Mouse (Mus musculus): ENCODE data around the gene Cntn5. TPM values are rescaled to one million over a fixed set of nuclear protein-coding genes. Genes with fewer than 3 reads are reported as not detected.

Cntn5 gene
- polyA plus RNA-seq, 1 experiment from 2014 or later = 8.2 TPM

- no peak for ATAC-seq
- WGBS = 81% methylated on average over 2 of the region's 2 CpGs
These were observed 1133.8 kb downstream of the Cntn5 start for GRCm38 (mm10) chr9:9770777-9771176.

GRCm38 (mm10) chr9:9769659-9770058 lies 1134.9 kb downstream of the Cntn5 start:
- no peaks in the 10 kb centered on the region for H3K27me3 ChIP-seq (replicated peaks; ENCODE audit: control insufficient read depth, insufficient read depth, low read length)
- no peaks in the 10 kb centered on the region for H3K9me3 ChIP-seq (replicated peaks; ENCODE audit: control insufficient read depth, low read length)
- no peak overlapping the region for H3K4me3 ChIP-seq (ENCODE audit: low read depth, low read length)
- H3K4me2 ChIP-seq (ENCODE audit: low read length) = no peak overlapping the region
- no peaks in the 10 kb centered on the region for H3K4me1 ChIP-seq (ENCODE audit: control insufficient read depth, insufficient read depth, low read length)
- peak; percentile 69 for DNase-seq (ENCODE audit: low spot score)
- H3K36me3 ChIP-seq (ENCODE audit: control insufficient read depth, insufficient read depth, low read length) = no peaks in the 10 kb centered on the region
- ATAC-seq = peak; percentile 76; the same call in 1 of the 2 replicates
- no peak overlapping the region for H3K27ac ChIP-seq (ENCODE audit: low read depth, low read length)
- H3K9ac ChIP-seq (ENCODE audit: low read length) = no peak overlapping the region

More at GRCm38 (mm10) chr9:9770777-9771176, 1133.8 kb downstream of the Cntn5 start:
- Histone ChIP-seq H3K36me3 (ENCODE audit: control insufficient read depth, insufficient read depth, low read length) (no peaks in the 10 kb centered on the region), H3K9me3 (replicated peaks; ENCODE audit: control insufficient read depth, low read length) (no peaks in the 10 kb centered on the region), H3K9ac (ENCODE audit: low read length) (no peak overlapping the region), H3K27me3 (replicated peaks; ENCODE audit: control insufficient read depth, insufficient read depth, low read length) (no peaks in the 10 kb centered on the region), H3K27ac (ENCODE audit: low read depth, low read length) (no peak overlapping the region), H3K4me1 (ENCODE audit: control insufficient read depth, insufficient read depth, low read length) (no peaks in the 10 kb centered on the region), H3K4me2 (ENCODE audit: low read length) (no peak overlapping the region), H3K4me3 (ENCODE audit: low read depth, low read length) (no peak overlapping the region)
- DNase-seq (ENCODE audit: low spot score) = no peak

DNA sequence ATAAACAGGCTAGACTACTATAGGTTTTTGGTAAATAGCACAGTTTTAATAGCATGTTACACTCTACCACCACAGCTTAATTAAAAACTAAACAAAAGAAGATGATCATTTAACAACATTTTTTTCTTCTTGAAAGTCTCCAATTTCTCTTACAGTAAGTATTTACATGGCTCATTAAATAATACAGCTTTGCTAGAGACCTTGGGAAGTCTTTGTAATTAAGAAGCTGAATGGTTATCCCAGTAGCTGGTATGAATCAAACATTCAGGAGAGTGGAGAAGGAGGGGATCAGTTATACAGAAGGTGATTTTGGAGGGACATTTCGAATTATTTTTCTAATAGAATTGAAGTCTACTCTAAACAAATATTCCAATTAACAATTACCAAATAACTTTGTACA lies 1186.4 kb downstream of the Cntn5 start:
- 81% methylated on average over 1 of the region's 1 CpGs for WGBS
- H3K36me3 ChIP-seq (ENCODE audit: control insufficient read depth, insufficient read depth, low read length) = no peaks in the 10 kb centered on the region
- no peaks in the 10 kb centered on the region for H3K27me3 ChIP-seq (replicated peaks; ENCODE audit: control insufficient read depth, insufficient read depth, low read length)
- ATAC-seq (no peak), DNase-seq (ENCODE audit: low spot score) (no peak)
- no peaks in the 10 kb centered on the region for H3K9me3 ChIP-seq (replicated peaks; ENCODE audit: control insufficient read depth, low read length)
- no peaks in the 10 kb centered on the region for H3K4me1 ChIP-seq (ENCODE audit: control insufficient read depth, insufficient read depth, low read length)
- H3K27ac ChIP-seq (ENCODE audit: low read depth, low read length) = no peak overlapping the region
- H3K9ac ChIP-seq (ENCODE audit: low read length) = no peak overlapping the region
- H3K4me2 ChIP-seq (ENCODE audit: low read length) = no peak overlapping the region
- no peak overlapping the region for H3K4me3 ChIP-seq (ENCODE audit: low read depth, low read length)

- no peak for ATAC-seq
- Histone ChIP-seq H3K4me2 (ENCODE audit: low read length) (no peak overlapping the region), H3K27ac (ENCODE audit: low read depth, low read length) (no peak overlapping the region), H3K4me1 (ENCODE audit: control insufficient read depth, insufficient read depth, low read length) (0 out of 2 replicates have a peak, but pooled peaks cover 2% of the 10 kb centered on the region), H3K9me3 (replicated peaks; ENCODE audit: control insufficient read depth, low read length) (no peaks in the 10 kb centered on the region), H3K36me3 (ENCODE audit: control insufficient read depth, insufficient read depth, low read length) (no peaks in the 10 kb centered on the region), H3K4me3 (ENCODE audit: low read depth, low read length) (no peak overlapping the region), H3K9ac (ENCODE audit: low read length) (no peak overlapping the region), H3K27me3 (replicated peaks; ENCODE audit: control insufficient read depth, insufficient read depth, low read length) (no peaks in the 10 kb centered on the region)
- WGBS = 94% methylated on average over 5 of the region's 5 CpGs
- DNase-seq (ENCODE audit: low spot score) = no peak
These were observed 1195.9 kb downstream of the Cntn5 start for GRCm38 (mm10) chr9:9708671-9709070.

- Histone ChIP-seq H3K4me3 (ENCODE audit: low read depth, low read length) (no peak overlapping the region), H3K27me3 (replicated peaks; ENCODE audit: control insufficient read depth, insufficient read depth, low read length) (no peaks in the 10 kb centered on the region), H3K4me2 (ENCODE audit: low read length) (no peak overlapping the region), H3K4me1 (ENCODE audit: control insufficient read depth, insufficient read depth, low read length) (0 out of 2 replicates have a peak, but pooled peaks cover 2% of the 10 kb centered on the region), H3K9me3 (replicated peaks; ENCODE audit: control insufficient read depth, low read length) (no peaks in the 10 kb centered on the region), H3K9ac (ENCODE audit: low read length) (no peak overlapping the region), H3K27ac (ENCODE audit: low read depth, low read length) (no peak overlapping the region), H3K36me3 (ENCODE audit: control insufficient read depth, insufficient read depth, low read length) (no peaks in the 10 kb centered on the region)
- ATAC-seq (peak; percentile 96), DNase-seq (ENCODE audit: low spot score) (peak; percentile 83)
These were observed 1196.8 kb downstream of the Cntn5 start for GRCm38 (mm10) chr9:9707766-9708165.

DNA sequence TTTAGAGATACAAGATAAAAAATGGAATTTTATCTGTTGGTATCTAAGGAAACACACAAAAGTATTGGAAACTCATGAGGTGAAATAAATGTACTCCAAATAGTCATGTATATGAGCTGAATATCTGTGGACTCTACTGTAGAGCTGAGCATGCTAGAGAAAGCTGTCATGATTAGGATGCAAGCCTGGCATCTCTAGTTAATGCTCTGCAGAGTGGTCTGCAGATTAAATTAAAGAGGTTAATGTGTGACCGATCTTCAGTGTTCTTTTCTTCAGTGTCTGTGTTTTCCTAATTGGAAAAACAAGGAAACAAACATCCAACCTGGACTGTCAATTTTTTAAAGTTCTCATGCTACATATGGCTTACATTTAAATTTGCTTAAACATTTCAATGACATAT lies 1199.4 kb downstream of the Cntn5 start:
- Histone ChIP-seq H3K9ac (ENCODE audit: low read length) (no peak overlapping the region), H3K27me3 (replicated peaks; ENCODE audit: control insufficient read depth, insufficient read depth, low read length) (no peaks in the 10 kb centered on the region), H3K9me3 (replicated peaks; ENCODE audit: control insufficient read depth, low read length) (no peaks in the 10 kb centered on the region), H3K4me1 (ENCODE audit: control insufficient read depth, insufficient read depth, low read length) (0 out of 2 replicates have a peak, but pooled peaks cover 2% of the 10 kb centered on the region), H3K4me2 (ENCODE audit: low read length) (no peak overlapping the region), H3K27ac (ENCODE audit: low read depth, low read length) (no peak overlapping the region), H3K36me3 (ENCODE audit: control insufficient read depth, insufficient read depth, low read length) (no peaks in the 10 kb centered on the region), H3K4me3 (ENCODE audit: low read depth, low read length) (no peak overlapping the region)
- 90% methylated on average over 1 of the region's 1 CpGs for WGBS
- DNase-seq (ENCODE audit: low spot score) (no peak), ATAC-seq (no peak)

DNA sequence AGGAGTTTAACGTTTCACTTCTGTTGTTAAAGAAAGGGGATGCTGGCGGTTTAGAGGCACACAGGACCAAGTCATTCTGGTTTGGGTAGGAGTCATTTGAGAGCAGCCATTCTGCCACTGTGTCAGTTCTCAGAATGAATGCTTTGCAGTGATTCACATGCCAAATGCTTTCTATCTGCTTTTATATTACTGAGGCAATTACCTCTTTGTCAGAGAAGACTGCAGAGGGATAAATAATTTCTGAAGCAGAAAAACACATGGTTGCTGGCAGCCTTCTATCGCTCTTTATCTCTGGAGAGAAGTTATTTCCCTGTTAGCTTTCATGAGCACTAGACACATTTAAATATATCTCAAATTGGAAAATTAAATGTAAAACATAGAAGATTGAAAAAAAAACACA lies 1207.9 kb downstream of the Cntn5 start:
- Histone ChIP-seq H3K4me2 (ENCODE audit: low read length) (no peak overlapping the region), H3K9me3 (replicated peaks; ENCODE audit: control insufficient read depth, low read length) (no peaks in the 10 kb centered on the region), H3K9ac (ENCODE audit: low read length) (no peak overlapping the region), H3K4me3 (ENCODE audit: low read depth, low read length) (no peak overlapping the region), H3K4me1 (ENCODE audit: control insufficient read depth, insufficient read depth, low read length) (no peaks in the 10 kb centered on the region), H3K27ac (ENCODE audit: low read depth, low read length) (no peak overlapping the region), H3K27me3 (replicated peaks; ENCODE audit: control insufficient read depth, insufficient read depth, low read length) (no peaks in the 10 kb centered on the region), H3K36me3 (ENCODE audit: control insufficient read depth, insufficient read depth, low read length) (no peaks in the 10 kb centered on the region)
- DNase-seq (ENCODE audit: low spot score) = peak; percentile 40
- 44% methylated on average over 3 of the region's 3 CpGs for WGBS
- ATAC-seq = no peak

GRCm38 (mm10) chr9:9682348-9682884 lies 1222.2 kb downstream of the Cntn5 start:
- Histone ChIP-seq H3K4me3 (ENCODE audit: low read depth, low read length) (no peak overlapping the region), H3K9ac (ENCODE audit: low read length) (no peak overlapping the region), H3K4me1 (ENCODE audit: control insufficient read depth, insufficient read depth, low read length) (no peaks in the 10 kb centered on the region; the same call in 1 of the 2 replicates), H3K36me3 (ENCODE audit: control insufficient read depth, insufficient read depth, low read length) (no peaks in the 10 kb centered on the region), H3K27me3 (replicated peaks; ENCODE audit: control insufficient read depth, insufficient read depth, low read length) (no peaks in the 10 kb centered on the region), H3K4me2 (ENCODE audit: low read length) (no peak overlapping the region), H3K27ac (ENCODE audit: low read depth, low read length) (no peak overlapping the region), H3K9me3 (replicated peaks; ENCODE audit: control insufficient read depth, low read length) (no peaks in the 10 kb centered on the region)
- WGBS = 10% methylated on average over 5 of the region's 5 CpGs
- ATAC-seq = peak; percentile 77
- peak; percentile 64 for DNase-seq (ENCODE audit: low spot score)

DNA sequence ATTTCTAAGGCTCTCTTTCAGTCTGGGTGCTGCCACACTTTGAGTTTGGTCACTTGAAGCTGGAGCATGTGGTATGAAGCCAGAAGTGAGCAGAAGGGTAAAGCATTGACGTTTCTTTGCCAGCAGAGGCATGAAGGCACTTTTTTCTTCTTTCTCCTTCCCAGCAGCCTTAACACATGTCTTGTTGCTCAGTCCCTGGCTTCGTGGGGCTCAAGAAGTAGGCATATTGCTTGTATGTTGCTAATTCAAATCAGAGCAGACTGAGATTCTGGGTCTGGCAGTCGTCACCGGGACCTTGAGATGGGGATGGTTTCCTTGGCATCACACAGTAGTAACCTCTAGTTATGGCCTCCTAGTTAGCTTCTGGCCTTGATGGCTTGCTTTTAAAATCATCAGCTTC lies 1228.5 kb downstream of the Cntn5 start:
- DNase-seq (ENCODE audit: low spot score) = no peak
- 86% methylated on average over 4 of the region's 4 CpGs for WGBS
- no peak for ATAC-seq

More for the DNA sequence above, 1228.5 kb downstream of the Cntn5 start:
- no peaks in the 10 kb centered on the region for H3K27me3 ChIP-seq (replicated peaks; ENCODE audit: control insufficient read depth, insufficient read depth, low read length)
- H3K9ac ChIP-seq (ENCODE audit: low read length) = no peak overlapping the region
- no peak overlapping the region for H3K4me3 ChIP-seq (ENCODE audit: low read depth, low read length)
- no peak overlapping the region for H3K4me2 ChIP-seq (ENCODE audit: low read length)
- H3K9me3 ChIP-seq (replicated peaks; ENCODE audit: control insufficient read depth, low read length) = no peaks in the 10 kb centered on the region
- no peaks in the 10 kb centered on the region for H3K36me3 ChIP-seq (ENCODE audit: control insufficient read depth, insufficient read depth, low read length)
- H3K4me1 ChIP-seq (ENCODE audit: control insufficient read depth, insufficient read depth, low read length) = no peaks in the 10 kb centered on the region; the same call in 1 of the 2 replicates
- H3K27ac ChIP-seq (ENCODE audit: low read depth, low read length) = no peak overlapping the region

Data from forebrain, embryonic 14.5 days (tissue).